Mouse (Mus musculus): Measurements from ENCODE around the gene Mogs. TPM values are rescaled to one million over a fixed set of nuclear protein-coding genes. Genes with fewer than 3 reads are reported as not detected.

Mogs gene
- 14.0 and 23.9 TPM in 2 replicates for polyA plus RNA-seq (2015; fragmentation: Nextera tagmentation; extraction: Ambion mirVana)

DNA sequence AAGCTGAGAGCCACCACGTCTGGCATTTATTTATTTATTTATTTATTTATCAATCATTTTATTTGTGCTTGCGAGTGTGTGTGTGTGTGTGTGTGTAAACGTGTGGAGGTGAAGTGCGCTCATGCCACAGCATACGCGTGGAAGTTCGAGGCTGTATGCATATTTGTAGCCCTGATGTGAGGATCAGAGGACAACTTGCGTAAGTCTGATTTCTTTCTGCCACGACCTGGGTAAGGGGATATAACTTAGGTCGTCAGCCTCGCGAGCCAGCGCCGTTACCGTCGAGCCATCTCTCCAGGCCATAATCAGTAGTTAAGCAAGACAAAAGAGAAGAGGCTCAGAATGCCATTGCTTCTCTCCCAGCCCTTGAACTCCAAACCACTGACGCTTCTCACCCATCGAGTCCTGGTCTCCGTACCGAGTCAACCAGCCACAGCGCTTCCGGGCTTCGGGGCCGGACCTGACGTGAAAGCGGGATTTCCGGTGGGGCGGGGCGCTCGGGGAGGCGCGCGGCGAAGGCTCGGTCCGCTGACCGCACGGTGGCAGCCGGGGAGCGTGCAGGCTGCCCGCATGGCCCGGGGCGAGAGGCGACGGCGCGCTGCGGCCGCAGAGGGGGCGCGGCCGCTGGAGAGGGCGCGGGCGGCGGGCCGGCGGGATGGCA is at the start of gene Mogs:
TSS of gene Mogs (plus strand) at position 486 of the 661 bp plus-strand sequence.
- under 1% methylated on average over 58 of the region's 58 CpGs for WGBS
- peak; percentile 90 for ATAC-seq (replicated peaks; ENCODE audit: extremely low read depth, insufficient read depth, low FRiP score)
- H3K9me3 ChIP-seq (replicated peaks; ENCODE audit: control insufficient read depth, low read length), result no peaks in the 10 kb centered on the region
- peaks cover 30% of the 10 kb centered on the region for H3K4me1 ChIP-seq (ENCODE audit: control insufficient read depth, insufficient read depth, low read length)
- peak within 1 kb of the TSS; percentile 83 for H3K27ac ChIP-seq (ENCODE audit: low read length)
- H3K4me2 ChIP-seq (ENCODE audit: low read depth, low read length), result peak within 1 kb of the TSS; percentile 99
- H3K9ac ChIP-seq (ENCODE audit: low read length), result peak within 1 kb of the TSS; percentile 90
- peaks cover 12% of the 10 kb centered on the region for H3K36me3 ChIP-seq (ENCODE audit: control insufficient read depth, insufficient read depth)
- H3K4me3 ChIP-seq (ENCODE audit: low read length), result peak within 1 kb of the TSS; percentile 87
- H3K27me3 ChIP-seq (ENCODE audit: control insufficient read depth, insufficient read depth, low read length), result no peaks in the 10 kb centered on the region

DNA sequence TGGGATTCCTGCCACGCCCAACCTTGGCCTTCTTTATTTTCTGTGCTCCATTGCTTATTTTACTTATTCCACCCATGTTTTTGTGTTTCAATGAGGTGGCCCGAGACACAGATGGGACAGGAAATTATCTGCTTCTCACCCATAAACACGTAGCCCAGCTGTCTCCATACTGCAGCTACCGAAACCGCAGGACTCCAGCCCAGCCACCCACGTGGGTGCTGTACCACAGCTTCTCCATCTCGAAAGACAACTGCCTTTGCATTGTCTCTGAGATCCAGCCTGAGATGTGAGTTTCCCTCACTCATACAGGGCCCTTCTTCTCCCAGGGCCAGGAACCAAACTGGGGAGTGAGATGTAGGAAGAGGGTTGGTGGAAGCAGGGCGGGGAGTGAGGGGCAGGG is 49.3 kb upstream of the Mogs start:
- H3K9ac ChIP-seq (ENCODE audit: low read length), result no peak overlapping the region
- H3K4me1 ChIP-seq (ENCODE audit: control insufficient read depth, insufficient read depth, low read length), result peaks cover 9% of the 10 kb centered on the region; the same call in 1 of the 2 replicates
- H3K4me3 ChIP-seq (ENCODE audit: low read length), result no peak overlapping the region
- H3K36me3 ChIP-seq (ENCODE audit: control insufficient read depth, insufficient read depth), result no peaks in the 10 kb centered on the region
- H3K4me2 ChIP-seq (ENCODE audit: low read depth, low read length), result no peak overlapping the region
- WGBS, result 37% methylated on average over 8 of the region's 8 CpGs
- no peak overlapping the region for H3K27ac ChIP-seq (ENCODE audit: low read length)
- ATAC-seq (replicated peaks; ENCODE audit: extremely low read depth, insufficient read depth, low FRiP score), result no peak
- H3K27me3 ChIP-seq (ENCODE audit: control insufficient read depth, insufficient read depth, low read length), result peaks cover 95% of the 10 kb centered on the region
- no peaks in the 10 kb centered on the region for H3K9me3 ChIP-seq (replicated peaks; ENCODE audit: control insufficient read depth, low read length)

GRCm38 (mm10) chr6:83066441-83066840 is 48.9 kb upstream of the Mogs start:
- peaks cover 12% of the 10 kb centered on the region; the same call in 1 of the 2 replicates for H3K4me1 ChIP-seq (ENCODE audit: control insufficient read depth, insufficient read depth, low read length)
- H3K27me3 ChIP-seq (ENCODE audit: control insufficient read depth, insufficient read depth, low read length), result peaks cover 96% of the 10 kb centered on the region
- no peak overlapping the region for H3K4me2 ChIP-seq (ENCODE audit: low read depth, low read length)
- 26% methylated on average over 6 of the region's 6 CpGs for WGBS
- H3K36me3 ChIP-seq (ENCODE audit: control insufficient read depth, insufficient read depth), result no peaks in the 10 kb centered on the region
- H3K27ac ChIP-seq (ENCODE audit: low read length), result no peak overlapping the region
- H3K4me3 ChIP-seq (ENCODE audit: low read length), result no peak overlapping the region
- H3K9me3 ChIP-seq (replicated peaks; ENCODE audit: control insufficient read depth, low read length), result no peaks in the 10 kb centered on the region
- no peak overlapping the region for H3K9ac ChIP-seq (ENCODE audit: low read length)
- no peak for ATAC-seq (replicated peaks; ENCODE audit: extremely low read depth, insufficient read depth, low FRiP score)

DNA sequence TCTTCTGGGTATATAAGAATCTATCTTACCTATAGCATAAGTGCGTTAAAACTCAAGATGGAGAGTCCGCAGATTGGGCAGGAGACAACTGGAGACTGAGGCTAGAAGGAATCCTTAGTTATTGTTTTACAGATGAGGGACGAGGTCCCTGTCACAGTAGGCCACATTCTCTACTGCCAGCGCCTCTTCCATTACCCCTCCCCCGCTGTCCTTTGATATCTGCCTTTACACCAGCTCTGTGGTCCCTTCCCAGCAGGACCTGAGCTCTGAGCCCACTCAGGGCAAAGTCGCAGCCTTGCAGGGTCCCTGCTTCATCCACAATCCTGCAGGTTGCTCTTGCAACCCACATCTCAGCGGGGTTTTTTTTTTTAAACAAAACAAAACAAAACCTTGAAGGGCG is 47.1 kb upstream of the Mogs start:
- Histone ChIP-seq H3K36me3 (ENCODE audit: control insufficient read depth, insufficient read depth) (no peaks in the 10 kb centered on the region), H3K4me1 (ENCODE audit: control insufficient read depth, insufficient read depth, low read length) (peaks cover 12% of the 10 kb centered on the region; the same call in 1 of the 2 replicates), H3K27me3 (ENCODE audit: control insufficient read depth, insufficient read depth, low read length) (peaks cover 95% of the 10 kb centered on the region), H3K9ac (ENCODE audit: low read length) (no peak overlapping the region), H3K9me3 (replicated peaks; ENCODE audit: control insufficient read depth, low read length) (no peaks in the 10 kb centered on the region), H3K27ac (ENCODE audit: low read length) (no peak overlapping the region), H3K4me2 (ENCODE audit: low read depth, low read length) (peak overlapping the region; percentile 56), H3K4me3 (ENCODE audit: low read length) (peak overlapping the region; percentile 29)
- 9% methylated on average over 8 of the region's 8 CpGs for WGBS
- no peak for ATAC-seq (replicated peaks; ENCODE audit: extremely low read depth, insufficient read depth, low FRiP score)

- Histone ChIP-seq H3K27me3 (ENCODE audit: control insufficient read depth, insufficient read depth, low read length) (peaks cover 95% of the 10 kb centered on the region), H3K27ac (ENCODE audit: low read length) (no peak overlapping the region), H3K9me3 (replicated peaks; ENCODE audit: control insufficient read depth, low read length) (no peaks in the 10 kb centered on the region), H3K4me3 (ENCODE audit: low read length) (peak overlapping the region; percentile 29), H3K4me1 (ENCODE audit: control insufficient read depth, insufficient read depth, low read length) (peaks cover 12% of the 10 kb centered on the region; the same call in 1 of the 2 replicates), H3K4me2 (ENCODE audit: low read depth, low read length) (peak overlapping the region; percentile 56), H3K36me3 (ENCODE audit: control insufficient read depth, insufficient read depth) (no peaks in the 10 kb centered on the region), H3K9ac (ENCODE audit: low read length) (no peak overlapping the region)
- WGBS, result 1% methylated on average over 77 of the region's 81 CpGs
- ATAC-seq (replicated peaks; ENCODE audit: extremely low read depth, insufficient read depth, low FRiP score), result no peak
Observed at GRCm38 (mm10) chr6:83068706-83069487, 46.4 kb upstream of the Mogs start.

- Histone ChIP-seq H3K9me3 (replicated peaks; ENCODE audit: control insufficient read depth, low read length) (no peaks in the 10 kb centered on the region), H3K27me3 (ENCODE audit: control insufficient read depth, insufficient read depth, low read length) (peaks cover 95% of the 10 kb centered on the region), H3K4me1 (ENCODE audit: control insufficient read depth, insufficient read depth, low read length) (peaks cover 12% of the 10 kb centered on the region; the same call in 1 of the 2 replicates), H3K27ac (ENCODE audit: low read length) (no peak overlapping the region), H3K36me3 (ENCODE audit: control insufficient read depth, insufficient read depth) (no peaks in the 10 kb centered on the region), H3K4me3 (ENCODE audit: low read length) (peak overlapping the region; percentile 34), H3K4me2 (ENCODE audit: low read depth, low read length) (peak overlapping the region; percentile 19; the same call in 1 of the 2 replicates), H3K9ac (ENCODE audit: low read length) (no peak overlapping the region)
- ATAC-seq (replicated peaks; ENCODE audit: extremely low read depth, insufficient read depth, low FRiP score), result no peak; the same call in 1 of the 2 replicates
- WGBS, result 1% methylated on average over 68 of the region's 69 CpGs
Observed at GRCm38 (mm10) chr6:83069488-83070246, 45.6 kb upstream of the Mogs start.

GRCm38 (mm10) chr6:83070247-83070310 is 45.2 kb upstream of the Mogs start, which contains the start of gene Tlx2:
Gene Tlx2 (minus strand): TSS chr6:83070293.
- no peaks in the 10 kb centered on the region for H3K36me3 ChIP-seq (ENCODE audit: control insufficient read depth, insufficient read depth)
- H3K4me2 ChIP-seq (ENCODE audit: low read depth, low read length), result peak within 1 kb of the TSS; percentile 56; the same call in 1 of the 2 replicates
- H3K9me3 ChIP-seq (replicated peaks; ENCODE audit: control insufficient read depth, low read length), result no peaks in the 10 kb centered on the region
- H3K4me3 ChIP-seq (ENCODE audit: low read length), result peak within 1 kb of the TSS; percentile 34
- H3K27ac ChIP-seq (ENCODE audit: low read length), result no peak within 1 kb of the TSS
- WGBS, result 2% methylated on average over 10 of the region's 10 CpGs
- H3K9ac ChIP-seq (ENCODE audit: low read length), result no peak within 1 kb of the TSS
- peaks cover 95% of the 10 kb centered on the region for H3K27me3 ChIP-seq (ENCODE audit: control insufficient read depth, insufficient read depth, low read length)
- no peak for ATAC-seq (replicated peaks; ENCODE audit: extremely low read depth, insufficient read depth, low FRiP score)
- peaks cover 12% of the 10 kb centered on the region; the same call in 1 of the 2 replicates for H3K4me1 ChIP-seq (ENCODE audit: control insufficient read depth, insufficient read depth, low read length)

DNA sequence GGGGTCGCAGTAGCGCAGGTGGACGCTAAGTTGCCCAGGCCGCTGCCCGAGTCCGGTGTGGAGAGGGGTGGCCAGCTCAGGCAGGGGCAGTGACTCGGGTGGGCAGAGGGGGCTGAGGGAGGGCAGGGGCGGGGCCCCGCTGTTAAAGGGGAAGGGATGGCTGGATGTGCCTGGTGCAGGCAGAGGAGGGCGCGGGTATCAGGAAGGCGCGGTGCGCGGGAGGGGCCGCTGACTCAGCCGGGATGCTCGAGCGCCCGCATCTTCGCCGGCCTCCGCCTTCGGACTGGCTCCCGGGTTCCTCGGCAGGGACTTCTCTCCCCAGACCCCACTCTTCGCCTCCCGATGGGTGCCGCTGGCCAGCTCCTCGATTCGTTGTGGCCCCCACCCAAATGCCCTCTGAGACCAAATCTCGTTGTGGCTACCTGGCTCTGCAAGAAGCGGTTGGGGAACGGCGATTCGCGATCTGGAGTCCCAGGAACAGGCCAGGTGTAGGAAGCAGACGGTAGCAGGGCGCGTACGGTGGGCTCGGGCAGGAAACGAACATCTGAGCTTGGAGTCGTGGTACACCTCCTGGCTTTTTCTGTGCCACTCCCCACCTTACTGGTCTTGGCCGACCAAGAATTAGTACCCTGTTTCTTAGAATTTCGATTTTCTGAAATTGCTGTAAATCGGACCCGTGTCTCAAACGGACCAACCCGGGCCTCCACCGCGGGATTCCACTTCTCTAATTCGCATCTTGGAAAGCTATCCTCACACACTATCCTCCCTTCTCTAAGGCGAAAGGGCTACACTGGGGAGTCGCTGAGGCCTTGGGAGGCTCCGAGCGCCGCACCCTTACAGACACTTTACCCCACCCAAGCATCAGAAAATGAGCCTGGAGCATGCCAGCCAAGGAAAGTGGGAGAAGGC is 44.7 kb upstream of the Mogs start:
- Histone ChIP-seq H3K4me2 (ENCODE audit: low read depth, low read length) (peak overlapping the region; percentile 19; the same call in 1 of the 2 replicates), H3K9ac (ENCODE audit: low read length) (no peak overlapping the region), H3K4me3 (ENCODE audit: low read length) (peak overlapping the region; percentile 34), H3K9me3 (replicated peaks; ENCODE audit: control insufficient read depth, low read length) (no peaks in the 10 kb centered on the region), H3K4me1 (ENCODE audit: control insufficient read depth, insufficient read depth, low read length) (peaks cover 12% of the 10 kb centered on the region; the same call in 1 of the 2 replicates), H3K36me3 (ENCODE audit: control insufficient read depth, insufficient read depth) (no peaks in the 10 kb centered on the region), H3K27me3 (ENCODE audit: control insufficient read depth, insufficient read depth, low read length) (peaks cover 94% of the 10 kb centered on the region), H3K27ac (ENCODE audit: low read length) (no peak overlapping the region)
- under 1% methylated on average over 57 of the region's 58 CpGs for WGBS
- no peak for ATAC-seq (replicated peaks; ENCODE audit: extremely low read depth, insufficient read depth, low FRiP score)

Data from heart, embryonic 16.5 days (tissue).